Mouse (Mus musculus) testis, adult 2 months (tissue): Measurements from ENCODE around the gene Efna2.

Source experiments
- CTCF ChIP-seq: fragments of 200-500 bp; IDR thresholded peaks from 2 replicates; pipeline ENCODE4 v1.5.1; 2012; ENCODE audit warnings: low read depth, mild to moderate bottlenecking, inconsistent platforms, low read length, moderate library complexity; ENCODE audit not compliant: control insufficient read depth, insufficient read depth, insufficient replicate concordance
- POLR2A ChIP-seq: fragments of 200-500 bp; IDR thresholded peaks from 2 replicates; pipeline ENCODE4 v1.6.1; 2012; ENCODE audit warnings: low read depth, mild to moderate bottlenecking, inconsistent platforms, low read length, moderate library complexity; ENCODE audit not compliant: control insufficient read depth

- no peak for TF ChIP-seq POLR2A
- TF ChIP-seq CTCF = no peak; the same call in 1 of the 2 replicates
Measured at GRCm38 (mm10) chr10:80175536-80176269, 3.6 kb upstream of the Efna2 start.
